Mouse (Mus musculus): Measurements from ENCODE around the gene Hoxc9.

Gene Hoxc9

DNA sequence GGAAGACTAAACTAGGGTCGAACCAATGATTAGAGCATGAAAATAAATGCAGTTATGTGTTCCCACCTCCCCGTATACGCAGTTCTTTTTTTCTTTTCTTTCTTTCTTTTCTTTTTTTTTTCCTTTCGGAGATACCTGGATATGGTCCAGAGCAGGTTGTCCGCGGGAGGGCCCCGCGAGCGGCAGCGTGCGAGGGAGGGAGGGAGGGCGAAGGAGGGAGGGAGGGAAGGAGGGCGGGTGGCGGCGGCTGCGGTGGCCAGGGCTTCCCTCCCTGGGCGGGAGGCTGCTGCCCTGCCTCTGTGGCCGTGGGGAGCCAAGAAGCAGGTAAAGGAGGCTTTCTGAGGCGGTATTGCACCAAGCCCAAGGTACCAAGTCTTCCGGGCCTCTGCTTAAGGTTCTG, at the start of gene Hoxc9:
Gene Hoxc9 (plus strand): TSS at position 269 of the 400 bp plus-strand sequence.
- DNase-seq: no peak

DNA sequence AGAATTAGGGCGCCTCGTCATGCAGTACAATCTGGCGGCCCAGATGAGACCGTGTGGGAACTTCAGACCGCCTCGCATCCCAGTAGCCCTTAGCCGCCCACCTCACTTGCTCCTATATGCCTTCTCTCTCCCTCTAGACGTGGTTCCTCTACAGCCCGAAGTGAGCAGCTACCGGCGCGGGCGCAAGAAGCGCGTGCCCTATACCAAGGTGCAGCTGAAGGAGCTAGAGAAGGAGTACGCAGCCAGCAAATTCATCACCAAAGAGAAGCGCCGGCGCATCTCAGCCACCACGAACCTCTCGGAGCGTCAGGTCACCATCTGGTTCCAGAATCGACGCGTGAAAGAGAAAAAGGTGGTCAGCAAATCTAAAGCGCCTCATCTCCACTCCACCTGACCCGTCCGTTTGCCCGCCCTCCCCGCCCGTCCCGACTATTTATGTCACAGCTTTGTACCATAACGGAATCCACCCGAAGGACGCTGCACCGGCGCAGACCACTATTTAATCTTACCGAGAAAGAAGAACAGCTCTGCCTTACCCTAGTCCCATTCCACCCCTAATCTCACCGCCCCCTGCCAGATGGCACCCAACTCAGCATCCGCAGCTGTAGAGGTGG, 49.1 kb upstream of the Hoxc9 start:
- no peak for DNase-seq

GRCm38 (mm10) chr15:102931706-102932358, 44.4 kb upstream of the Hoxc9 start:
- DNase-seq: no peak

GRCm38 (mm10) chr15:102934438-102934837, 41.8 kb upstream of the Hoxc9 start:
- no peak for DNase-seq

DNA sequence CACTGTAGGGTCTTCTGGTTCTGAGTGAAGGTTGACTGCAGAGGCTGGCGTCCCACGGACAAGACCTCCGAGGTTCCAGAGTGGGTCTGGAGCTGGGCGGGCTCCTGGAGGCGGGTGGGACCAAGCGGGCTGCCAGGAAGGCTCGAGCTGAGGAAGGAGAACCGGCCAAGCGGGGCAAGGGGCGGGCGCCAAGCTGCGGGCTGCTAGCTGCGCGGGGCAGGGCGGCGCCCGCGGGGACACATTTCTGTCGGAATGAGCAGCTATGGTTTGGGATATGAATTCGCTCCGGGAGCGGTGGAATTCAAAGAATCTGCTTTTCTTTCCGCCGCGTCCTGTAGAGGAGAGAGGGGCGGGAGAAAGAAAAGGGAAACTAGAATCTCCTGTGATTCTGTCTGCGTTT, 41.3 kb upstream of the Hoxc9 start:
- DNase-seq: no peak

- DNase-seq: no peak
These were observed 39.8 kb upstream of the Hoxc9 start, which contains the start of gene Hoxc12 for GRCm38 (mm10) chr15:102936279-102936972. Hoxc12 (plus strand) TSS chr15:102936757.

GRCm38 (mm10) chr15:102937036-102937666, 39.1 kb upstream of the Hoxc9 start:
- DNase-seq: no peak

DNA sequence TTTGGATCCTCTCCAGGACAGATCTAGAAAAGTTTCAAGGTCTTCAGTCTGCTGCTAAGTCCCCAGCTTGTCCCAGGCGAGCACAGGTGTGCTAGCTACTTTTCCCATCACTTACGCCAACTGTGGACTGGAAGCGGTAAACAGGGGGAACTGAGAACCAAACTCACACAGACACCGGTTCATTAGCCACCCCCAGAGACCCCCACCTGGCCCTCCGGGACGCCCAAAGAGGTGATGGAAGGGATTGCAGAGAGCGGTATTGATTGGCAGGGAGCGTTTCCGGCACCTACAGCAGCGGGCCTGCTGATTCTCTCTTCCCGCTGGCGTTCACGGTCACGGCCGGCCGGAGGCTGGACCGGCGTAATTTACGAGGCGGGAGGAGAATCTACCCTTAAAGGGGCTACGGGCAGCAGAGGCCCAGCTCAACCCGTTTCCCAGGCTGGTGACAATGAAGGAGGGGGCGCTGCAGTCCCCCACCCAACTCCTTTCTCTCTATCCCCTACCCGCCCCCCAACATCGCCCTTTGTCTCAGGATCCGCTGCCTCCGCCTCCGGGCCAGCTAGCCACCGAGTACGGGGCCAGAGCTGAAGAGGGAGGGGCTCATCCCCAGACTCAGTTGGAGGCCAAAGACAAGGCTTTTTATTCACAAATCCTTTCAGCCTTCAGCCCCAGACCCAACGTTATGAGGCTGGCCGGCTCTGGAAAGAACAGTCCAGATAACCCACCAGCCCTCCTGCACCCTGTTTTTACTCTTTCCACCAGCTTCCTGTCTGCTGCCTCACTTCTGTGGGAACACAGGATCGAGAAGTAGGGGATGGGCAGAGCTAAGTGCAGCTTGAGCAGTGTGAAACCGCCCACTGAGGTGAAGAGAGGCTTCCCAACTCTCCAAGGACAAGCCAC, 36.7 kb upstream of the Hoxc9 start:
- DNase-seq: no peak

- DNase-seq: no peak
These were observed 33.3 kb upstream of the Hoxc9 start for GRCm38 (mm10) chr15:102942739-102943467.

GRCm38 (mm10) chr15:102943468-102943813, 32.8 kb upstream of the Hoxc9 start:
- no peak for DNase-seq

DNA sequence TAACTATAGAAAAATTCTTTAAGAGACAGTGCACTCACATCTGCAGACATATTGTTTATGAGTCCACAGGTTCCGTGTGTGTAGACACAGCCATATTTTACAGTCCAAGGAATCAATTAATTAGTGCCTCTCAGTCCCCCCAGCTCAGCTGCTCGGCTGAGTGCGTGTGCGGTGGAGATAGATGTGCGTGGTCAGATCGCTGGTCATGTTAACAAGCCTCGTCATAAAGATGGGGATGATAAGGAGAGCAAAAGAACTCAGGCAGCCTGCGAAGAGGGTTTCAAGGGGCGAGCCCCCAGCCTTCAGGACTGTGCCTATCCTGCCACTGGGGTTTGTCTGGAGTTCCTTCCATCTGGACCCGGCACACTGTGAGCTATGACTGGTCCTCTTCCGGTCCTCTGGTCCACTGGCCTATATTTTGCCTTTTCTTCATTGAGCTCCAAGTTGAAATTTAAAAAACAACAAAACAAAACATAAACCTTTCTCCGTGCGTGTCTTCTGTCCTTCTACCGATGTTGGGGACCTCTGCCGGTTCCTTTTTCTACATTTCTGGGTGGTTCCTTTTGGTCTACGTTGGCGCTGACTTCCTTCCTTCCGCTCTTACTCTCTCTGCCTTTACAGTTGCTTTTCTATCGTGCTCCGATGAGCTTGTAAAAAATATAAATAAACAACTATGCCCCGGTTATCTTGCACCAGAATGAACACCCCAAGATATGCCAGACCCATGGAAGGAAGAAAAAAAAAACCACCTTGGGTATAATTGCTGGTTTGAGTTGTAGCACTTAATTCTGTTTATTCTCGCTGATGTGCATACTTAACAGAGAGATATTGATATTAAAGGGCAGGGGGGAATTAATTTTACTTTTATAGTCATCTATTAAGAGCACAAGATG, 30.8 kb upstream of the Hoxc9 start:
- no peak for DNase-seq

DNA sequence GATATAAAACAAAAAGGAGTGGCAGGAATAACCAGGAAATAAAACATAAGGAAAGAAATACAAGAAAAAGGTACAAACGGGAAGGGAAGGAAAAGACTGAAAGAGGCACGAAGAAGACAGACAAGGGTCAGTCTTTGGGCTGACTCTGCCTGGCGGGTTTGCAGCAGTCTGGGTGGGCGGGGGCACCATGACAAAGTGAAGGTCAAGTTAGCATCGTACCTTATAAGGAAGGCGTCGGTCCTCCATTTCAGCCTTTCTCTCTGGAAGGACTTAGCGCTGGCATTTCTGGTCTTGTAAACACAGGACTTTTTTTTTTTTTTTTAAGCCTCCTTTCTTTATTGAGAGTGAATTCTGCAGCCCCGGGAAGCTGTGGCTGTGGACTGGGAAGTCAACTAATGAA, 29.0 kb upstream of the Hoxc9 start:
- no peak for DNase-seq

DNA sequence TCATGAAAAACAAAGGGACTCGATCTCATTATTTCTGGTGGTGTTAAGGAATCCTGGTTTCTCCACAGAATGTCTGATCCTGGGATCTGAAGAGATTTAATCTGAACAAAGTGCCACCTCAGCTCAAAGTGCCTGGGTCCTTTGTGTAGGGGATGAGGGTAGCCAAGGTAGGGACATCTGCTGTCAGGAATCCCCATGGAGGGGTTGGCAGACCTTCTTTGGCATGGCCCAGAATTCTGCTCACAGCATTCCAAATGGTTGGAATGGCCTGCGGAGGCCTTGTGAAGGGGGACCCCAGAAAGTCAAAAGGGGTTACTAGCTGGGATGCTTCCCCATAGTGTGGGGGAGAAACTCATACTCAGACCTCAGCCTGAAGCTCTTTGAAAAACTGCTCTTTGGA, 27.4 kb upstream of the Hoxc9 start:
- DNase-seq: no peak

DNA sequence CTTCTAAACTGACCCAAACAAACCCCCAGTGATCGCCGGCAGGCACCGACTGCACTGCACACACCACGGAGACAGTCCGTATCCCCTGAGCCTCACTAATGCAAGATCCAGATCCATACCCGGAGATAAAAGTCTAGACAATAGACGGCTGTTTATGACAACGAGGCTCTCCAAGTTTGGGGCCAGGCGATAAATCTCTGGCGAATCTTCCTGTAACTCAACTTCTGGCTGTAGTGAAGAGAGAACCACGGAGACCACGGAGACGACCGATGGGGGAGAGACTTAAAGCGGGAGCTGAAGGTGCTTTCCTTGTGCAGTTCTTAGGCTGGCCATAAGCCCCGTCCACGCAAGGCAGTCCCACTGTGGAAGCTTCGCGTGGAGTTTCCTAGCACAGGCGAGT, 26.5 kb upstream of the Hoxc9 start:
- no peak for DNase-seq

DNA sequence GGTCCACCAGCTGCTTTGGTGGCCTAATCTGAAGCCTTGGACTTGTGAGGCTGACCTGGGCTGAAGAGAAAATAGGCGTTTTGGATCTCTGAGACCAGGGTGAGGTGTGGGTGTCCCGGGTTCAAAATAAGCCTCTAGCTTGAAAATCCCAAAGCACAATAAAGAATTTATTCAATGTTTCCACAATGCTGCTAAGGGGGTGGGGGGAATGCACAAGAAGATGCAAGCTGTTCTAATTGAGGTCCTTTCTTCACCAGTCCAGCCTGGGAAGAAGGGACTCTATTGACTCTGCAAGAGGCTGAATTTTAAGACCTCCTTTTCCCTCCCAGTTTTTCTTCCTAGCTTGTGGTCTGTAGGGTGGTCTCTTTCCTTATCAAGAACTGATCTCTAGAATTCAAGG, 25.4 kb upstream of the Hoxc9 start:
- DNase-seq: no peak

DNA sequence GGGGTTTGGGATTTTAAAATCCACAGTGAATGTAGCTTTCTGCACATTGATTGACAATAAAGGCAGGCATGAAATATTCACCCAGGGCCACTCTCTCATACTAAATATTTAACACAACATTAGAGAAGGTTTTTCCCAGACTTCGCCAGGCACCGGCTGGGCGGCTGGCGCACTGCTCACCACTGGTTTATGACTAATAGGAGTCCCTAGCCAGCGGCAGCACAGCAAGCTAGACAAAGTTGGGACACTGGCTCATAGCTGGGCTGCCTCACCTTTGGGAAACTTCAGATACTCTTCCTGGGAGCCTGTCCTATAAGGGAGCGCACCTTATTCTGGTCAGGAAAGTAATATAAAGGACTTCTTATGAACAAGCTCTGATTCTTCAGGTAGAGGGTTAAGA, 22.7 kb upstream of the Hoxc9 start:
- no peak for DNase-seq

DNA sequence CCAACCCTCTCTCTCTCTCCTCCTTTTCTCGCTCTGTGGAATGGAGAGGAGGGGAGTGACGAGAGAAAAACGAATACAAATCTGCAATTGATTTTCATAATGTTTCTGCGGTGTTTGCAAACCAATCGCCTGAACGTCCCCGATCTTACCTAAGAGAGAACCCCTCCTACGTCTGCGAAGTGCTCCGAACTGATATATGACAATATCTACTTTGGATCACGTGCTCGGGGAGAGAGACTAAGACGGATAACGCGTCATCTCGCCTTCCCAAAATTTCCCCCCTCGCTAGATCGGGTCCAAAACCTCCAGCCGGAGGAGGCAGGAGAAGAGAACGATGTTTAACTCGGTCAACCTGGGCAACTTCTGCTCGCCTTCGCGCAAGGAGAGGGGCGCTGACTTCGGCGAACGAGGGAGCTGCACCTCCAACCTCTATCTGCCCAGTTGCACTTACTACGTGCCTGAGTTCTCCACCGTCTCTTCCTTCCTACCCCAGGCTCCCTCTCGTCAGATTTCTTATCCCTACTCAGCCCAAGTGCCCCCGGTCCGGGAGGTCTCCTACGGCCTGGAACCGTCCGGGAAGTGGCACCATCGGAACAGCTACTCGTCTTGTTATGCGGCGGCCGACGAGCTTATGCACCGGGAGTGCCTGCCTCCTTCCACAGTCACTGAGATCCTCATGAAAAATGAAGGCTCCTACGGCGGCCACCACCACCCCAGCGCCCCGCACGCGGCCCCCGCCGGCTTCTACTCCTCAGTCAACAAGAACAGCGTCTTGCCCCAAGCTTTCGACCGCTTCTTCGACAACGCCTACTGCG, 21.8 kb upstream of the Hoxc9 start, which contains the start of gene Hoxc11:
Gene Hoxc11 (plus strand): TSS at position 236 of the 815 bp plus-strand sequence.
- no peak for DNase-seq

DNA sequence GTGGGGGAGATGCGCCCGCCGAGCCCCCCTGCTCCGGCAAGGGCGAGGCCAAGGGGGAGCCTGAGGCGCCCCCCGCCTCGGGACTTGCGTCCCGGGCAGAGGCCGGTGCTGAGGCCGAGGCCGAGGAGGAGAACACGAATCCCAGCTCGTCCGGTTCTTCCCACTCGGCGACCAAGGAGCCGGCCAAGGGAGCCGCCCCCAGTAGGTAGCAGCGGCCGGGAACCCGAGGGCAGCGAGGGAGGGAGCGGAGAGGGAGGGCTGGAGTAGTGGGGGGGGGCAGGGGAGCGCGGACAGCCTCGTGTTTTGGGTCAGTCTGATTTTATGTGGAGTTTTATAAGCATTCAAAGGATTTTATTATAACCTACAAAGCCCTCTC, 21.2 kb upstream of the Hoxc9 start:
- no peak for DNase-seq

DNA sequence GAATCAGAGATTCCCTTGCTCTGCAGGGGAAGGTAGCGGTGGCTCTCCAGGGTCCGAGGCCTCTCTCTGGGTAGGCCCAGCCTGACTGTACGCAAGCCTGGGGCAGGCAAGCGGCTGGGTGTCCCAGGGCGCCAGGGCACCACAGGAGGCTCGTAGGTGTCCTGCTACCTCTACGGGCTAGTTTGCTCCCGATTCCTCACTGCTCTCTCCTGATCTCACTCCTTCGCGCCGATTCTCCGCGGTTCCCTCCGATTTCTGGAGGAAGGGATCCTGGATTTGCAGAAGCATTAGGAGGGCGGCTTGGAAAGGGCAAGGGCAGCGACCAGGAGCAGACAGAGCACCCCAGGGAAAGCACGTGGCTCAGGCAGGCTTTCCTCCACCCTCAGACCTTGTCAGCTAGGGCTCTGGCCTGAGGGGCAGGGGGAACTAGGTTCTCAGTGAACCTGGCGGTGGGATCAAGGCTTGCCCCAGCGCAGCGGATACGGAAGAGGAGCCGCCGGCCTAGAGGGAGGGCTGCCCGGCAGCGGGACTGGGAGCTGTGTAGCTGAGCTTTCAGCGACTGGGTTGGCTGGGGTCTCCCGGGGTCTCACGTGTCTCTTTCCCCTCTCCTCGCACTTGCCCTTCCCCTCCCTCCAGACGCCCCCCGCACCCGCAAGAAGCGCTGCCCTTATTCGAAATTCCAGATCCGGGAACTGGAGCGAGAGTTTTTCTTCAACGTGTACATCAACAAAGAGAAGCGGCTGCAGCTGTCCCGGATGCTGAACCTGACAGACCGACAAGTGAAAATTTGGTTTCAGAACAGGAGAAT, 20.2 kb upstream of the Hoxc9 start:
- DNase-seq: no peak
